Mouse (Mus musculus) spleen, postnatal 10 days (tissue): ENCODE results near the gene Dnaic1.

Source experiments
- DNase-seq, 2 experiments: peaks; one replicate each; pipeline ENCODE4 v3.0.0; 2021 to 2022; ENCODE audit warnings: low spot score in 2 of 2

The Dnaic1 gene

DNA sequence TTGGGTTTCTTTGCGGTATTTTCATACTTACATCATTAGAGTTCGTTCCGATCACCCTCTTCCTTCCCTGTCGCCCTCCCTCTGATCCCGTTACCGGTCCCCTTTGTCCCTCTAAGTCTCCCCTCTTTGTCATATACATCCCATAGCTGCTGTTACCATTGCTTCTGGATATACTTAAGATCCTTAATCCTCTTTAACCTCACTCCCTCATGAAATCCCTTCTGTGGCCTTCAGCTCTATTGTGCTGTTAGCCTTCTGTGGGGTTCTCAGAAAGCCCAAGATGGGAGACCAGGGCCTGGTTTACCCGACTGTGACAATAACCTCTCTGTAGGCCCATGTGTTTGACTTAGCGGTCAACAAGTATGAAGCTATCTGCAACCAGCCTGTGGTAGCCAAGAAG, 65.1 kb downstream of the Dnaic1 start:
- DNase-seq = no peak

- no peak for DNase-seq
Observed at GRCm38 (mm10) chr4:41635224-41635623, 65.6 kb downstream of the Dnaic1 start.

DNA sequence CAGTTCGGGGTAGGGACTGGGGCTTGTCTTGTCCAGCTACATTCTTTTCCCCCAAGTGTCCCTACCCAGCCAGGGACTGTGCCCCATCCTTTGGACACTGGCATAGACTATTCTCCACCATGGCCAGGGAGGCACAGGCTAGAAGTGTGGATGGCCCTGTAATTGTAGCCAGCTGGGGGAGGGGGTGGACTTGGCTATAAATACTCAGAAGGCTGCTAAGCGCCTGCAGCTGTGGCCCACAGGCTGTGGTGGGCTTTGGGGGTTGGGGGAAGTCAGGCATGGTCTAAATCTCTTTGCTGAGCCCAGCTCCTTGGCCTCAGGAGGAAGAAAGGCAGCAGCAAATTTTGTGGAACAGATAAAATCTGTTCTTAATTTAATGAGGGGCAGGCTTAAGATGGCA, 66.3 kb downstream of the Dnaic1 start:
- DNase-seq = no peak

DNA sequence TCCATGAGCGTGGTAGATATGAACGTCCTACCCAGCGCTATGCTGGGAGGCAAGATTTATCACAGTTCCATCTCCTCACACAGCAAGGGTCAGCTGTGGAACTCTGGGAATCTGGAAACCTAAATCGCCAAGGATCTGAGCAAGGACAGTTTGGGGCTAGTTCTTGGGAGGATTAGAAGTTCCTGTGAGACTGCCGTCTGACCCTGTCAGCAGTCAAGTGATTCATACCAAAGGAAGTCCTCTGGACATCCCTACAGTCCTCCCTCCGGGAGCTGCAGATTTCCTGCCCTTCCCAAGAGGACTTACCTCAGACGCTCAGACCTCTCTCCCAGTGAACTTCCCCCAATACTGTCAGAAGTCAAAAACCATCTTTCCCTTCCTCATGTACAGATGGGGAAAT, 66.8 kb downstream of the Dnaic1 start:
- DNase-seq = no peak

GRCm38 (mm10) chr4:41636882-41637635, 67.5 kb downstream of the Dnaic1 start:
- no peak for DNase-seq

GRCm38 (mm10) chr4:41638186-41638731, 68.7 kb downstream of the Dnaic1 start:
- no peak for DNase-seq

GRCm38 (mm10) chr4:41638828-41639213, 69.2 kb downstream of the Dnaic1 start:
- DNase-seq = no peak

GRCm38 (mm10) chr4:41639214-41639841, 69.8 kb downstream of the Dnaic1 start:
- peak in 1 of 2 experiments; percentile 12 for DNase-seq

GRCm38 (mm10) chr4:41639913-41640507, 70.4 kb downstream of the Dnaic1 start, which contains the start of gene Enho:
Gene Enho (minus strand): TSS chr4:41640324.
- peak; percentile 81 to 93 for DNase-seq

- DNase-seq = no peak
Observed at GRCm38 (mm10) chr4:41641199-41641822, 71.7 kb downstream of the Dnaic1 start.

GRCm38 (mm10) chr4:41645488-41645887, 75.9 kb downstream of the Dnaic1 start:
- no peak for DNase-seq

DNA sequence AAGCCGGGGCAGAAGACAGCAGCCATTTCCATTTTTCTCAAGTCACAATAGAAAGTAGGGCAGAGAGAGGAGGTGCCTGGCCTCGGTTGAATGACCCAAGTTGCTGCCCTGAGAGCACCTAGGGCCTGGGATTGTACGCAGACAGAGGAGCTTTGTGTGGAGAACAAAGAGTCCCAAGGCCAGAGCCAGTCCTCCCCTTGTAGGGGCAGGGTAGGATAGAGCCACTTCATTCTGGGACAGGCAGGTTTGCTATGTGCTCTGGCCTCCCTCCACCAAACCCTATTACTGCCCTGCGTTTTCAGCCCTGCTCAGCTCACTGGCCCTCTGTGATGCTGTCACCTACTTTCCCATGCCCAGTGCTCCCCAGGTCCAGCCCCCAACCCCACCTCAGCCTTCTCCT, 78.6 kb downstream of the Dnaic1 start:
- no peak for DNase-seq

- no peak for DNase-seq
Observed at GRCm38 (mm10) chr4:41648627-41649026, 79.1 kb downstream of the Dnaic1 start.

DNA sequence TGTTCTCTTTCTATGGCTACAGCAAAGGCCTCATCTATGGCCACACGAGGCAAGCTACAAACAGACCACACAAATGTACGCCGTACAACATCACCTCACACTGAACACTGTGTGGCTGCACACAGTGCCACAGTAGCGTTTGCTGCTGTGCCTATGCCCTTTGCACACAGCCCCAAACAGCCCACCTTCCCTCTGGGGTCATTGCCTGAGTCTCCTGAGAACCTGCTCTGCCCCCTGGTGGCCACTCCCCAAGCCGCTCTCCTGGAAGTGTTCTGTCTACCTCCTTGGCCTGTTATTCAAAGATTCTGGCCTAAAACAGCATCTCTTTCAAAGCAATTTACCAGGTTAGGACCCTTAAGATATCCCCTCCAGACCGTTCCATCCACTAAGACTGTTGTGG, 83.7 kb downstream of the Dnaic1 start:
- DNase-seq = peak; percentile 30 to 79

- no peak for DNase-seq
Observed at GRCm38 (mm10) chr4:41653730-41654129, 84.2 kb downstream of the Dnaic1 start.

DNA sequence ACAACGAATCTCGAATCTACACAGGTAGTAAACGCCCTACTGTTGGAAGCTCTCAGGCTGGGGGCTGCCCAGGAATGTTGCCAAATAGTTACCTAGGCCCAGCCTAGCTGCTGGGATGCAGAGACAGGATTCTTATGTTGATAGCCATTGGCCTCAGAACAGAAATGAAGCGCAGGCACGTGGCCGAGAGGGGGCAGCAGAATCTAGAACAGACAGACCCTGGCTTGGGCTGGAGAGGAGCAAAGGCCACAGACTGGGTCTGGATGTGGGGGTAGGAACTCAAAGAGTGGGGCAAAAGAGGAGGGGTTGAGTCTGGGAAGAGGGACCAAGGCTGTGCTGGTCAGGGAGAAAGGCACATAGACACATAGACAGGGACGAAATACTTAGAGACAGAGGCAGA, 84.6 kb downstream of the Dnaic1 start:
- peak in 1 of 2 experiments; percentile 58 for DNase-seq

DNA sequence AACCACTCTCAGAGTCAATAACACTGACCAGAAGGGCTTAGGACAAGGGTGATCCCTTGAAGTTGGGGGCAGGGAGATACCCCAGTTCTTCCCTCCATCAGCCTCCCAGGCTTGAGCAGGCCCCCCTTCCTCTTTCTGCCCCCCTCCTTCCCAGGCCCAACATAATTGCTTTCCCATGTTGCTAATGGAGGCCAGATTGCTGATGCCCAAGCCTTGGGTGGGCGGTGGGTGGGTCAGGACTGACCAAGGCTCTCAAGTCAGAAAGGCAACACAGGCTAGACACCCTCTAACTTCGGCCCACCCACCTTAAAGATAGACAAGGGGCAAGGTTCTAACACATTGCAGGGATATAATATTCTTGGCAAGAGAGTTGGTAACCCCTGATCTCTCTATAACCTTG, 86.0 kb downstream of the Dnaic1 start:
- DNase-seq = no peak

DNA sequence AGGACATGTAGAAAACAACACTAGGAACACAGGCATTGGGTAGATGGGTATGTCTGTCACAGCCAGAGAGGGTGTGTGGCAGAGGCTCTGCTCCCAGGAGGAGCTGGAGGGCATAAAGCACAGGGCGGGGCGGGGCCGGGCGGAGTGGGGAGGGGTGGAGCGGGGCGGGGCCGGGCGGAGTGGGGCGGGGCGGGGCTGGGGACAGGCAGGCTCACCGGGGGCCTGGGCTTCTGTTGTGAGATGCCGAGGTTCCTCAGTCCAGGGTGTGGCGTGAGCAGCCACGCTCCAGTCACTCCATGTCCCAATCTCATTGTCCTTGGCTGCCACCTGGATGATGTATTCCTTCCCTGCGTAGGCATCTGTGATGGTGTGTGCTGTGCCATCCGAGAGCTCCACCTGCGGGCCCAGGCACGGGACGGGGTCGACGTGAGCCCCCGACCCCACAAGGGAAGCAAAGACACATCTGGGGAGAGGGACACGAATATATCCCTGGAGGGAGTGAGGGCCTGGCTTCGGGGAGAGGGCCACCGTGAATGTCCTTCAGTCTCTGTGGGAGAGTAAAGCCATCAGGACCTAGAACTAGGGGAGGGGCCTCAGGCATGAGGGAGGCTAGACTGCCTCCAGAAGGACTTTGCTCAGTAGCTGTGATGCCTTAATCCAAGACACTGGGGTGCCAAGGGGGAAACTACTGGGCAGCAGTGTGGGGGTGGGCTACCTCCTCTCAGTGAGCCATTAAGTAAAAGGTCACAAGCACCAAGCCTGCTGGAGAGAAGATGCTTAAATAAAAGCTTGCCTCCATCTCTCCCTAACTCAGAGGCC, 89.2 kb downstream of the Dnaic1 start:
- DNase-seq = no peak

DNA sequence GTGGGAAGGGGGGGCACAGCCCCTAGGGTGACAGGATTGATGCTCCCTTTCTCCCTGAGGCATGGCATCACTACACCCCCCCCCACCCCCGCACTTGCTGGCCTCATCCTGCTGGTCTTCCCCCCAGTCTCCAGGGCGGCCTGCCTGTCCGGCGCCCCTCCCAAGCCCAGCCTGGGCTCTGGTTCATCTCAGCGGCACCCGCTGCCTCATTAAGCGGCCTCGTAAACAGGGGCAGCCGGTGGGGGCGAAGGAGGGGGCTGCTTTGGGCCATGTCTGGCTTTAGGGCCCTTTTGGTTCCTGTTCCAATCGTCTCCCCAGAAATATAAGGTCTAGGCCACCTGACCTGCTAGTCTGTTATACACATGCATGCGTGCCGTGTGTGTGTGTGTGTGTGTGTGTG, 90.0 kb downstream of the Dnaic1 start:
- DNase-seq = no peak

GRCm38 (mm10) chr4:41660851-41661430, 91.4 kb downstream of the Dnaic1 start:
- no peak for DNase-seq

DNA sequence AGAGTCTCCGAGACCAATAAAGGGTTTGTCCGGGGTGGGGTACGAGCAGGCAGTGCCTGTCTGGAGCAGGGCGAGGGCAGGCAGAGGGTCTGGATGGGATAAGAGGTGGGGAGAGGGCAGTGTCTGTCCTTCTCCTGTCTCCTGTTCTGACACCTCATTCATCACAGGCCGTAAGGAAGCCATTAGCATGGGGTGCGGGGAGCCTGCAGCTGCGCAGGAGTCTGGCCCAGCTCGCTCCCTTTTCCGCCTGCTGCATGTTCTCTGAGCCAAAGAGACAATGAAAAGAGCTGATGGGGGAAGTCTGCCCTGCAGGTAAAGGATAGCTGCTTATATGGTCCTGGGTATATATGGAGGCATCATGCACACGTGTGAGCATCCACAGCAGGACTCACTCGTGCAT, 93.1 kb downstream of the Dnaic1 start:
- no peak for DNase-seq
